Mouse (Mus musculus) MEL (cell line): ENCODE measurements around the gene Gle1. TPM values are rescaled to one million over a fixed set of nuclear protein-coding genes. Genes with fewer than 3 reads are reported as not detected.
A peak's percentile ranks its signal among the peaks of the same experiment; 100 is the strongest.

ENCODE experiments used
- DNase-seq: peaks from one replicate; pipeline ENCODE4 v3.0.0; 2011; ENCODE audit warnings: low read depth, low spot score
- H3K27ac ChIP-seq: 2 replicates; pipeline ENCODE4 v1.5.1; 2012; ENCODE audit warnings: low read depth, mild to moderate bottlenecking, control low read depth, low read length, moderate library complexity; ENCODE audit not compliant: control insufficient read depth
- H3K27me3 ChIP-seq, 2 experiments: fragments of 150-350 bp in 1 of 2; sonication (generic) in 1 of 2; 2 replicates each; pipeline ENCODE4 v1.6.1; 2012; ENCODE audit warnings: low read length in 2 of 2, mild to moderate bottlenecking in 2 of 2, improper control_type of control experiment in 1 of 2, moderate library complexity in 1 of 2; ENCODE audit not compliant: insufficient read depth in 2 of 2, control insufficient read depth in 1 of 2
- H3K36me3 ChIP-seq, 2 experiments: 2 replicates each; pipeline ENCODE4 v1.6.1; 2012 to 2014; ENCODE audit warnings: low read length in 2 of 2, improper control_type of control experiment in 1 of 2, inconsistent platforms in 1 of 2, mild to moderate bottlenecking in 1 of 2; ENCODE audit not compliant: insufficient read depth in 2 of 2, control insufficient read depth in 1 of 2
- H3K4me1 ChIP-seq, 2 experiments: fragments of 150-350 bp in 1 of 2; sonication (generic) in 1 of 2; 2 replicates each; pipeline ENCODE4 v1.6.1; 2012; ENCODE audit warnings: low read length in 2 of 2, improper control_type of control experiment in 1 of 2, mild to moderate bottlenecking in 1 of 2; ENCODE audit not compliant: insufficient read depth in 2 of 2, control insufficient read depth in 1 of 2
- H3K4me3 ChIP-seq, 2 experiments: fragments of 150-350 bp in 1 of 2; sonication (generic) in 1 of 2; 2 replicates each; pipeline ENCODE4 v1.5.1; 2012; ENCODE audit warnings: low read depth in 2 of 2, low read length in 2 of 2, mild to moderate bottlenecking in 2 of 2, moderate library complexity in 2 of 2, control low read depth in 1 of 2, improper control_type of control experiment in 1 of 2; ENCODE audit not compliant: control insufficient read depth in 1 of 2, insufficient read depth in 1 of 2
- H3K79me2 ChIP-seq: 2 replicates; pipeline ENCODE4 v1.6.1; 2012; ENCODE audit warnings: mild to moderate bottlenecking, low read length, moderate library complexity; ENCODE audit not compliant: control insufficient read depth, poor library complexity, insufficient read depth
- H3K9ac ChIP-seq: 2 replicates; pipeline ENCODE4 v1.6.1; 2012; ENCODE audit warnings: low read depth, mild to moderate bottlenecking, control low read depth, low read length, moderate library complexity; ENCODE audit not compliant: control insufficient read depth, poor library complexity, severe bottlenecking
- H3K9me3 ChIP-seq: fragments of 150-350 bp; sonication (generic); replicated peaks from 2 replicates; pipeline ENCODE4 v1.6.1; 2012; ENCODE audit warnings: mild to moderate bottlenecking, low read length, improper control_type of control experiment, moderate library complexity; ENCODE audit not compliant: insufficient read depth
- BHLHE40 ChIP-seq: IDR thresholded peaks from 2 replicates; pipeline ENCODE4 v1.6.1; 2012; ENCODE audit warnings: low read depth, mild to moderate bottlenecking, inconsistent platforms, low read length, improper control_type of control experiment, borderline replicate concordance
- CHD1 ChIP-seq: IDR thresholded peaks from 2 replicates; pipeline ENCODE4 v1.6.1; 2012; ENCODE audit warnings: low read depth, mild to moderate bottlenecking, inconsistent platforms, low read length, improper control_type of control experiment
- CHD2 ChIP-seq: IDR thresholded peaks from 2 replicates; pipeline ENCODE4 v1.6.1; 2011; ENCODE audit warnings: low read length, improper control_type of control experiment
- CTCF ChIP-seq, 3 experiments: IDR thresholded peaks in 2 of 3; conservative IDR thresholded peaks in 1 of 3; 2 replicates each; pipeline ENCODE4 v1.5.1; 2011 to 2012; ENCODE audit warnings: low read length in 3 of 3, low read depth in 2 of 3, mild to moderate bottlenecking in 2 of 3, improper control_type of control experiment in 1 of 3, inconsistent platforms in 1 of 3, mixed read lengths in 1 of 3, moderate library complexity in 1 of 3; ENCODE audit not compliant: control insufficient read depth in 1 of 3, insufficient read depth in 1 of 3, poor library complexity in 1 of 3, severe bottlenecking in 1 of 3
- E2F4 ChIP-seq: IDR thresholded peaks from 2 replicates; pipeline ENCODE4 v1.6.1; 2011; ENCODE audit warnings: low read depth, low read length, improper control_type of control experiment, borderline replicate concordance
- ELF1 ChIP-seq: IDR thresholded peaks from 2 replicates; pipeline ENCODE4 v1.6.1; 2014; ENCODE audit warnings: low read depth, mild to moderate bottlenecking, inconsistent platforms, low read length, improper control_type of control experiment, moderate library complexity
- EP300 ChIP-seq, 2 experiments: IDR thresholded peaks; 2 replicates each; pipeline ENCODE4 v1.6.1; 2011; ENCODE audit warnings: improper control_type of control experiment in 2 of 2, low read length in 2 of 2, low read depth in 1 of 2, mild to moderate bottlenecking in 1 of 2
- ETS1 ChIP-seq: IDR thresholded peaks from 2 replicates; pipeline ENCODE4 v1.6.1; 2012; ENCODE audit warnings: low read depth, mild to moderate bottlenecking, inconsistent platforms, low read length, improper control_type of control experiment, moderate library complexity
- GABPA ChIP-seq: IDR thresholded peaks from 2 replicates; pipeline ENCODE4 v1.6.1; 2012; ENCODE audit warnings: low read depth, mild to moderate bottlenecking, inconsistent platforms, low read length, improper control_type of control experiment, moderate library complexity
- GATA1 ChIP-seq: IDR thresholded peaks from 2 replicates; pipeline ENCODE4 v1.6.1; 2011; ENCODE audit warnings: low read depth, low read length, improper control_type of control experiment
- HCFC1 ChIP-seq: IDR thresholded peaks from 2 replicates; pipeline ENCODE4 v1.6.1; 2012; ENCODE audit warnings: low read depth, mild to moderate bottlenecking, inconsistent platforms, low read length, improper control_type of control experiment, moderate library complexity
- JUND ChIP-seq: IDR thresholded peaks from 2 replicates; pipeline ENCODE4 v1.6.1; 2011; ENCODE audit warnings: low read depth, mild to moderate bottlenecking, improper control_type of control experiment, low read length
- KAT2A ChIP-seq: conservative IDR thresholded peaks from 2 replicates; pipeline ENCODE4 v1.6.1; 2012; ENCODE audit warnings: low read depth, low read length, improper control_type of control experiment, inconsistent platforms
- MAFK ChIP-seq: IDR thresholded peaks from 2 replicates; pipeline ENCODE4 v1.6.1; 2011; ENCODE audit warnings: low read depth, mild to moderate bottlenecking, low read length, improper control_type of control experiment, borderline replicate concordance
- MAX ChIP-seq: IDR thresholded peaks from 2 replicates; pipeline ENCODE4 v1.6.1; 2011; ENCODE audit warnings: low read length, improper control_type of control experiment
- MAZ ChIP-seq: IDR thresholded peaks from 2 replicates; pipeline ENCODE4 v1.6.1; 2012; ENCODE audit warnings: low read depth, mild to moderate bottlenecking, inconsistent platforms, low read length, improper control_type of control experiment
- MEF2A ChIP-seq: IDR thresholded peaks from 2 replicates; pipeline ENCODE4 v1.6.1; 2014; ENCODE audit warnings: low read depth, mild to moderate bottlenecking, inconsistent platforms, low read length, improper control_type of control experiment; ENCODE audit not compliant: poor library complexity, insufficient replicate concordance, severe bottlenecking; ENCODE audit errors: extremely low read depth
- MXI1 ChIP-seq: IDR thresholded peaks from 2 replicates; pipeline ENCODE4 v1.6.1; 2011; ENCODE audit warnings: mild to moderate bottlenecking, low read depth, low read length, improper control_type of control experiment
- MYB ChIP-seq: IDR thresholded peaks from 2 replicates; pipeline ENCODE4 v1.6.1; 2011; ENCODE audit warnings: mild to moderate bottlenecking, low read depth, low read length, improper control_type of control experiment
- MYC ChIP-seq: IDR thresholded peaks from 2 replicates; pipeline ENCODE4 v1.6.1; 2011; ENCODE audit warnings: low read depth, mild to moderate bottlenecking, low read length, improper control_type of control experiment, moderate library complexity
- NELFE ChIP-seq: IDR thresholded peaks from 2 replicates; pipeline ENCODE4 v1.6.1; 2011; ENCODE audit warnings: low read depth, low read length, improper control_type of control experiment
- NRF1 ChIP-seq: IDR thresholded peaks from 2 replicates; pipeline ENCODE4 v1.6.1; 2014; ENCODE audit warnings: low read depth, mild to moderate bottlenecking, inconsistent platforms, low read length, improper control_type of control experiment, moderate library complexity; ENCODE audit not compliant: poor library complexity, insufficient read depth, severe bottlenecking
- POLR2A ChIP-seq, 2 experiments: IDR thresholded peaks; 2 replicates each; pipeline ENCODE4 v1.6.1; 2011 to 2012; ENCODE audit warnings: low read length in 2 of 2, mild to moderate bottlenecking in 2 of 2, control low read depth in 1 of 2, improper control_type of control experiment in 1 of 2, low read depth in 1 of 2, moderate library complexity in 1 of 2; ENCODE audit not compliant: control insufficient read depth in 1 of 2, insufficient read depth in 1 of 2, poor library complexity in 1 of 2
- POLR2AphosphoS2 ChIP-seq: IDR thresholded peaks from 2 replicates; pipeline ENCODE4 v1.6.1; 2011; ENCODE audit warnings: low read length, improper control_type of control experiment
- RAD21 ChIP-seq: IDR thresholded peaks from 2 replicates; pipeline ENCODE4 v1.6.1; 2011; ENCODE audit warnings: mild to moderate bottlenecking, low read depth, low read length, improper control_type of control experiment
- RCOR1 ChIP-seq: IDR thresholded peaks from 2 replicates; pipeline ENCODE4 v1.6.1; 2012; ENCODE audit warnings: low read depth, mild to moderate bottlenecking, inconsistent platforms, low read length, improper control_type of control experiment
- SIN3A ChIP-seq: IDR thresholded peaks from 2 replicates; pipeline ENCODE4 v1.6.1; 2012; ENCODE audit warnings: low read length, improper control_type of control experiment, inconsistent platforms
- SMC3 ChIP-seq: IDR thresholded peaks from 2 replicates; pipeline ENCODE4 v1.6.1; 2011; ENCODE audit warnings: low read depth, low read length, improper control_type of control experiment
- TAL1 ChIP-seq: IDR thresholded peaks from 2 replicates; pipeline ENCODE4 v1.6.1; 2012; ENCODE audit warnings: mild to moderate bottlenecking, inconsistent platforms, low read length, moderate library complexity, mixed read lengths
- TBP ChIP-seq: IDR thresholded peaks from 2 replicates; pipeline ENCODE4 v1.8.0; 2011; ENCODE audit warnings: low read depth, low read length, improper control_type of control experiment
- UBTF ChIP-seq: IDR thresholded peaks from 2 replicates; pipeline ENCODE4 v1.6.1; 2012; ENCODE audit warnings: low read depth, mild to moderate bottlenecking, inconsistent platforms, low read length, improper control_type of control experiment, moderate library complexity, borderline replicate concordance; ENCODE audit not compliant: insufficient read depth
- USF1 ChIP-seq: IDR thresholded peaks from 2 replicates; pipeline ENCODE4 v1.6.1; 2014; ENCODE audit warnings: low read depth, mild to moderate bottlenecking, inconsistent platforms, low read length, improper control_type of control experiment, moderate library complexity
- ZC3H11A ChIP-seq: IDR thresholded peaks from 2 replicates; pipeline ENCODE4 v1.6.1; 2012; ENCODE audit warnings: low read depth, mild to moderate bottlenecking, inconsistent platforms, low read length, improper control_type of control experiment
- ZKSCAN1 ChIP-seq: IDR thresholded peaks from 2 replicates; pipeline ENCODE4 v1.6.1; 2012; ENCODE audit warnings: low read depth, mild to moderate bottlenecking, inconsistent platforms, low read length, improper control_type of control experiment, moderate library complexity
- ZMIZ1 ChIP-seq: IDR thresholded peaks from 2 replicates; pipeline ENCODE4 v1.6.1; 2012; ENCODE audit warnings: low read depth, mild to moderate bottlenecking, inconsistent platforms, low read length, improper control_type of control experiment, moderate library complexity
- ZNF384 ChIP-seq: IDR thresholded peaks from 2 replicates; pipeline ENCODE4 v1.6.1; 2012; ENCODE audit warnings: low read depth, mild to moderate bottlenecking, inconsistent platforms, low read length, improper control_type of control experiment
- polyA plus RNA-seq, 2 experiments: library from polyadenylated mRNA; stranded (reverse) in 1 of 2; unstranded in 1 of 2; fragments of >175 nt in 1 of 2; fragments of >200 nt in 1 of 2; gene quantifications; 2 replicates each; pipeline versions ENCODE4 v1.2.1 to v1.2.4; 2012; ENCODE audit warnings: low replicate concordance in 2 of 2, low read depth in 1 of 2; ENCODE audit not compliant: insufficient read length in 2 of 2, insufficient read depth in 1 of 2, missing spikeins in 1 of 2
- total RNA-seq: library from RNA; depleted of rRNA; stranded (reverse); fragments of 300-350 nt; gene quantifications from 2 replicates; pipeline ENCODE4 v1.2.3, GENCODE M21; 2012

Gle1 gene
- total and polyA plus RNA-seq, 3 experiments = 46.1 to 77.0 TPM; not detected in 1

DNA sequence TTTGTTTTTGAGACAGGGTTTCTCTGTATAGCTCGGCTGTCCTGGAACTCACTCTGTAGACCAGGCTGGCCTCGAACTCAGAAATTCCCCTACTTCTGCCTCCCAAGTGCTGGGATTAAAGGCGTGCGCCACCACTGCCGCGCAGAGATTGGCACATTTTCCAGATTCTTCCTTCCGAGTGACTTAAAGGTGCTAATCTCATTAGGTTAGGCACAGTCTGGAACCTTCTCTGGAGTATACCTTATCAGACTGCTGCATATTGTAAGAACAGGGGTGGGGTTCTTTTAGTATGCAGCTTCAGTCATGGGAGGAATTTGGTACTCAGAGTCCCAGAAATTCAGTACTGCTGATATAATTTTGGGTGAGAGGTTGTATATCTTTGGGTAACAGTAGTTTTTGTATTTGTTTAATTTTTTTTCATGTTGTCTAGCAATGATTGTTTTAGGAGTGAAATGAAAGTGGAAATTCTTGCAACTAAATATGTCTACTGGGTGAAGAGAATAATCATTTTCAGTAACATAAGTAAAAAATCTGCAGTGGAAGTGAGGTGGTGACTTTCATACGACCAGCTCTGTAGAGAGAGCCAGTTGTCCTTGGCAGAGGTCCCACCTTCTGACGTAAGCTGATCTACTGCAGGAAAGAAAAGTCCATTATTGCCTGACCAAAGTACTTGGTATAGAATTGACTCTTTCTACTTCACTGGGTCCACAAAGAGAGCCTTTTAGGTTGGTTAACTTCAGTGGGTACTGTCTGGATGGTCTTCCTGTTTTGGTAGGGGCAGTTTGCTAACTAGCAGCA lies 36.8 kb downstream of the Gle1 start:
- peaks cover 0 to 9% of the 10 kb centered on the region in 2 experiments; a peak in 2 of 4 replicates for H3K36me3 ChIP-seq
- H3K27me3 ChIP-seq = no peaks in the 10 kb centered on the region
- peaks cover 0 to 9% of the 10 kb centered on the region in 2 experiments; a peak in 2 of 4 replicates for H3K4me1 ChIP-seq
- H3K9me3 ChIP-seq = no peaks in the 10 kb centered on the region
- peak overlapping the region; percentile 32; the same call in 1 of the 2 replicates for H3K27ac ChIP-seq
- no peak overlapping the region for H3K9ac ChIP-seq
- no peak overlapping the region for H3K4me3 ChIP-seq
- H3K79me2 ChIP-seq = no peaks in the 10 kb centered on the region
- peak; percentile 91 for DNase-seq
- TF ChIP-seq SIN3A (peak; percentile 71), ETS1 (peak; percentile 80), MYB (no peak), MAFK (peak; percentile 19; the same call in 1 of the 2 replicates), MEF2A (0 out of 2 replicates have a peak, but pooled peaks have one; percentile 29), MAZ (peak; percentile 75; the same call in 1 of the 2 replicates), NELFE (no peak), KAT2A (0 out of 2 replicates have a peak, but pooled peaks have one; percentile 31), HCFC1 (no peak), CTCF (IDR thresholded peaks at IDR 0.05 in 2 of 3, conservative IDR thresholded peaks at IDR 0.05 in 1 of 3; ENCODE audit: control insufficient read depth in 1 of 3, insufficient read depth in 1 of 3, low read depth in 2 of 3, low read length in 3 of 3, poor library complexity in 1 of 3, severe bottlenecking in 1 of 3) (no peak), ELF1 (no peak), CHD2 (no peak), JUND (no peak), RCOR1 (peak; percentile 100), UBTF (no peak), ZC3H11A (no peak), GABPA (no peak), SMC3 (no peak), NRF1 (no peak), POLR2A (IDR thresholded peaks at IDR 0.05; ENCODE audit: control insufficient read depth in 1 of 2, insufficient read depth in 1 of 2, low read depth in 1 of 2, low read length in 2 of 2, poor library complexity in 1 of 2) (no peak), EP300 (IDR thresholded peaks at IDR 0.05; ENCODE audit: low read depth in 1 of 2, low read length in 2 of 2) (peak; percentile 92 to 93), ZNF384 (no peak), MAX (peak; percentile 34; the same call in 1 of the 2 replicates), TBP (peak; percentile 97), RAD21 (no peak), TAL1 (peak; percentile 95), BHLHE40 (peak; percentile 94), ZMIZ1 (no peak), MXI1 (peak; percentile 77; the same call in 1 of the 2 replicates), MYC (0 out of 2 replicates have a peak, but pooled peaks have one; percentile 67), E2F4 (no peak), POLR2AphosphoS2 (no peak), ZKSCAN1 (no peak), GATA1 (peak; percentile 96), CHD1 (no peak), USF1 (no peak)
